Mouse (Mus musculus) intestine, embryonic 14.5 days (tissue): Measurements from ENCODE around the gene Gdf15. TPM values are rescaled to one million over a fixed set of nuclear protein-coding genes. Genes with fewer than 3 reads are reported as not detected.

Experiments
- ATAC-seq: fragments of 200-750 bp; cut with Nextera tagmentation; replicated peaks from 2 replicates; pipeline ENCODE4 v1.8.0; 2017; ENCODE audit warnings: low read depth, moderate number of reproducible peaks, moderate TSS enrichment, moderate library complexity; ENCODE audit not compliant: low FRiP score, low TSS enrichment
- DNase-seq: peaks from one replicate; pipeline ENCODE4 v3.0.0-alpha.2; 2018; ENCODE audit warnings: low spot score
- H3K27ac ChIP-seq: fragments of 300-500 bp; sonication (generic); 2 replicates; pipeline ENCODE4 v1.5.1; 2014; ENCODE audit warnings: low read depth, mild to moderate bottlenecking, control low read depth
- H3K27me3 ChIP-seq: fragments of 300-500 bp; sonication (generic); replicated peaks from 2 replicates; pipeline ENCODE4 v1.6.1; 2014; ENCODE audit warnings: low read length, control low read depth; ENCODE audit not compliant: control insufficient read depth, insufficient read depth
- H3K36me3 ChIP-seq: fragments of 300-500 bp; sonication (generic); 2 replicates; pipeline ENCODE4 v1.6.1; 2014; ENCODE audit warnings: low read length, control low read depth; ENCODE audit not compliant: control insufficient read depth, insufficient read depth
- H3K4me1 ChIP-seq: fragments of 300-500 bp; sonication (generic); replicated peaks from 2 replicates; pipeline ENCODE4 v1.6.1; 2014; ENCODE audit warnings: low read length, control low read depth, mixed read lengths; ENCODE audit not compliant: control insufficient read depth, insufficient read depth
- H3K4me2 ChIP-seq: fragments of 300-500 bp; sonication (generic); 2 replicates; pipeline ENCODE4 v1.6.1; 2014; ENCODE audit warnings: low read length
- H3K4me3 ChIP-seq: fragments of 300-500 bp; sonication (generic); 2 replicates; pipeline ENCODE4 v1.5.1; 2014; ENCODE audit warnings: low read depth, low read length, control low read depth, mixed read lengths
- H3K9ac ChIP-seq: fragments of 300-500 bp; sonication (generic); 2 replicates; pipeline ENCODE4 v1.6.1; 2014; ENCODE audit warnings: mild to moderate bottlenecking, low read length
- H3K9me3 ChIP-seq: fragments of 300-500 bp; sonication (generic); 2 replicates; pipeline ENCODE4 v1.6.1; 2016; ENCODE audit warnings: low read length, control low read depth; ENCODE audit not compliant: control insufficient read depth
- WGBS: fragments of 180-500 bp; shearing (Covaris S2); extraction: QIAGEN DNeasy Blood & Tissue Kit; methylation state at CpG from one replicate; pipeline ENCODE4 v1.1.7; 2014; 5-methylcytosine and 5-hydroxymethylcytosine counted together
- polyA plus RNA-seq: library from polyadenylated mRNA; unstranded; fragments of >200 nt; fragmentation: Nextera tagmentation; extraction: Ambion mirVana; gene quantifications from 2 replicates; pipeline ENCODE4 v1.2.1, GENCODE M21; 2014

Gene Gdf15
- polyA plus RNA-seq, 1 experiment from 2014 or later: 1.1 TPM

DNA sequence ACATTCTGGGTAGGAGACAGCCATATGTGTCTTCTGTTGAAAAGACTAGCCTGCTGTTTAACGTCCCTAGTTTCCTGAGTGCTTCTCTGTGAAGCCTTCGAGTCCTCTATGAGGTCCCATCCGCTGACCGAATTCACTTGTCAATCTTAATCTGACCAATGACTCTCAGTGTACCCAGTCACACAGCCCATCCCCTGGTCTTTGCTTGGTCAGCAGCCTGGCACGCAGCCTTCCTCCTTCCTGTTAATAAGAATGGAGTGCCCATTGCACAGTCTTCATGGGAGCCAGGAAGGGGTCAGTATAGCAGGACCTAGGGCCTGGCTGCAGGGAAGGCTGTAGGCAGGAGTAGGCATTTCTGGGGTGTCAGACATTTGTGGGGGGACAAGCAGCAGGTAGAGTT is 17.8 kb downstream of the Gdf15 start:
- no peak overlapping the region for H3K9ac ChIP-seq

DNA sequence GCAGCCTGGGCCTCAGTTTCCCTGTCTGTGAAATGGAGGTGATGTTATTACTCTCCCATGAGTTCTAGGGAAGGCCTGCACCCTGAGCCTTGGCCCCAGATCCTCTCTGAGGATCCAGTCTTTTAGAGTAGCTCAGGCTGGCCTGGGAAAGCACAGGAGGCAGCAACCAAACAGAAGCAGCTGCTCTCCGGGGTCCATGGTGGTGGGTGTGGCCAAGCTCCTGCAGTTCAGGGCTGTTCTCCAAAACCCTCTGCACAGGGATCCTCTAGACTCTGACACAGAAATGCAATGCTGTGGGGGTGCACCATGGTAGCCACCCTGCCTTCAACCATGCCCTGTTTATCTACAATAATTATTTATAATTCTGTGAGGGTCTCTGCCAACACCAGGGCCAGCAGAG is 18.5 kb downstream of the Gdf15 start:
- ATAC-seq (no peak), DNase-seq (no peak)
- Histone ChIP-seq H3K4me2 (no peak overlapping the region), H3K36me3 (no peaks in the 10 kb centered on the region), H3K27ac (peak overlapping the region; percentile 16; the same call in 1 of the 2 replicates), H3K9ac (no peak overlapping the region), H3K4me1 (peaks cover 22% of the 10 kb centered on the region; the same call in 1 of the 2 replicates), H3K27me3 (no peaks in the 10 kb centered on the region), H3K4me3 (no peak overlapping the region), H3K9me3 (no peaks in the 10 kb centered on the region)
- 5% methylated on average over 1 of the region's 1 CpGs for WGBS

More for the DNA sequence above, 17.8 kb downstream of the Gdf15 start:
- Histone ChIP-seq H3K27me3 (no peaks in the 10 kb centered on the region), H3K4me2 (no peak overlapping the region), H3K27ac (no peak overlapping the region; the same call in 1 of the 2 replicates), H3K36me3 (no peaks in the 10 kb centered on the region), H3K9me3 (no peaks in the 10 kb centered on the region), H3K4me1 (peaks cover 18% of the 10 kb centered on the region; the same call in 1 of the 2 replicates), H3K4me3 (no peak overlapping the region)
- no peak for DNase-seq
- WGBS: 73% methylated on average over 5 of the region's 5 CpGs
- no peak for ATAC-seq

DNA sequence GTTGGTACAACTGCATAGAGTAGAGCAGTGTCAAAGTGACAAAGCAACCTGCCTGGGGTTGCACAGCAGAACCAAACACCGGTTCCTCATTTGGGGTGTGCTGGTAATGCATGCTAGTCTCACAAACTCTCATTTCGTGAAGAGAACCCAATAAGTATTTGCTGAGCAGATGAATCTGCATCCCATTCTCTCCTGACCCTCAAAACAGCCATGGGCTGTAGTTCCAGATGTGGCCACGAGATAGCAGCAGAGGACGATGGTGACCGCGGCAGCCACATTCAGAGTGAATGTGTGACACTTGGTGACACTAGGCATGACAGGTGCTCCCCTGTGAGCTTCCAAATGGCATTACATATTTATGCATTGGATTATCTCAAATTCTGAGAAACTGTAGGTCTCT is 20.4 kb downstream of the Gdf15 start:
- DNase-seq (peak; percentile 96), ATAC-seq (no peak)
- Histone ChIP-seq H3K36me3 (no peaks in the 10 kb centered on the region), H3K4me1 (peaks cover 31% of the 10 kb centered on the region), H3K4me2 (peak overlapping the region; percentile 98), H3K4me3 (peak overlapping the region; percentile 48), H3K27me3 (no peaks in the 10 kb centered on the region), H3K27ac (peak overlapping the region; percentile 69), H3K9ac (peak overlapping the region; percentile 55), H3K9me3 (no peaks in the 10 kb centered on the region)
- WGBS: 0% methylated on average over 6 of the region's 6 CpGs

DNA sequence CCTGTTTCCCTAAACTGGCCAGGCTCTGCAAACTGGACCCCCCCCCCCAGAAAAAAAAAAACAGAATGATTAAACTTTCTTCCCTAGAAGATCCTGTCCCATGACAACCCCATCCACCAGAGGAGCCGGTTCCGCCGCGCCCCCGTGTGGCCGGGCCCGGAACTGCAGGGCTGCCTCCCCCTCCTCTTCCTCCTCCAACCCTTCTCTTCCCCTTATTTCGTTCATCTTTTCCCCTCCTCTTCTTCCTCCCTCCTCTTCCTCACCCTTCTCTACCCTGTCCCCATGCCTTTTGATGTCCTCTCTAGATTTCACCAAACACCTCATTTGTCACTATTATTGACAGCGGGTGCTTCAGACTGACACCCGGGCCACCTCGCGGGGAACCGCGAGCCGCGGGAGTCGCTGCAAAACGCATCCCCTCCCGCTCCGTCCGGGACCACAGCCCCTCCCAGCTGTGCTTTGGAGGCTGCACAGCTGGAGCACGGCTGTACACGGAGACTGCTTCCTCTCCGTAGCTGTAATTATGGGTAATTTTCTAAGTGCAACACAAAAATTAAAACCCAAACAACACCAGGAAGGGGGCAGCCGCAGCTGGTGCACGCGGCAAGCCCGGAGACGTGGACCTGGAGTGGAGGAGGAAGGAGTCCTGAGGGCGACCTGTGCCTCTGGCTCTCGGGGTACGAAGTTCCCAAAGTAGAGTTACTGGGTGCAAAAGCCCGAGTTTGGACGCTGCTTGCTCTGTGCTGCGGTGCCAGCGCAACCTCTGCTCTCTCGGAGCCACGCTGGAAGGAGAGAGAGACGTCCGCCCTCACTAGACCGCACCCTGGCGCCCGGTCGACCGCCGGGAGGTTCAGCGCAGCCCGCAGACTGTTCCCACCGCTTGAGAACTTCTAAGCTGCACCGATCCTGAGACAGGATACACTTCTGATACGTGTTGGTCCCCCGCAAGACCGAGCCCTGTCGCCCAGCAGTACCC is 21.2 kb downstream of the Gdf15 start:
- WGBS: under 1% methylated on average over 54 of the region's 54 CpGs
- Histone ChIP-seq H3K9ac (peak overlapping the region; percentile 55), H3K9me3 (no peaks in the 10 kb centered on the region), H3K27ac (peak overlapping the region; percentile 100), H3K27me3 (no peaks in the 10 kb centered on the region), H3K4me2 (peak overlapping the region; percentile 98), H3K36me3 (no peaks in the 10 kb centered on the region), H3K4me3 (peak overlapping the region; percentile 48), H3K4me1 (peaks cover 32% of the 10 kb centered on the region)
- DNase-seq (peak; percentile 94), ATAC-seq (no peak; the same call in 1 of the 2 replicates)

DNA sequence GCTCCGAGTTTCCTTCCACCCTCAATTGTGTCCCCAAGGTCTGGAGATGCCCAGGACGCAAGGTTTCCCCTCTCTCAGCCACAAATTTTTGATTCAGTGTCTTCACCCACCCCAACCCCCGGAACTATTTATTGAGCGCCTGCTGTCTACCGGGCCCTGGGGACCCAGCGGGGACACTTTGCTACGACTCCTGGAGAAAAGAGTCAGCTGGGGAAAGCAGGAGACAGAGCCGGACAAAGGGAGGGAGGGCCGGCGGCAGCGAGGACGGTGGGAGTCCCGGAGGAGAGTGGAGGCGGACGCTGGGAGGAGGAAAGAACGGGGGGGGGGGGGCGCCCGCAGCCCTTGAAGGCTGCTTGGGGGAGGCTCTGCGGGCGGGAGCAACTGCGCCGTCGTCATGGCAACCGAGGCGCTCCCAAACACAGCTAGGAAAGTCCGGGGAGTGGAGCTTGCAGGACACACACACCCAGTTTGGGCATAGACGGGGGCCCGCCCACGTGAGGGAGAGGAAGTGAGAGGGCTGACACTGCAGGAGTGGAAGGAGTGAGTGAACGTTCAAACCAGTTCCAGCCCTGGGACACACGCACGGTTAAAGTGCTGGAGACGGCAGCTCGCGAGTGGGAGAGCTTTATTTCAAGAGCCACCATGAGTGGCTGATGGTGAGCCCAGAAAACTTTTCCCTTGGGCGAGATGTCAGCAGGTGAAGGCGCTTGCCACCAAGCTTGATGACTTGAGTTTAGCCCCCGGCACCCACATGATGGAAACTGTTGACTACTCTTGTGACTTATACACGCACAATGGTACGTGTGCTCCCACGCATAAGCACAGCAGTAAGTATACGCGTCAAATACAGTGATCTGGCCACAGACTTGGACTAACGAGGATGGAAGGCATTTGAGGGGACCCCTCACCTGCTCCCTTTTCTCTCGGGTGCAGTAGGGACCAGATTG is 22.1 kb downstream of the Gdf15 start:
- Histone ChIP-seq H3K27me3 (no peaks in the 10 kb centered on the region), H3K4me3 (peak overlapping the region; percentile 48), H3K4me2 (peak overlapping the region; percentile 98), H3K27ac (peak overlapping the region; percentile 100), H3K36me3 (no peaks in the 10 kb centered on the region), H3K9ac (peak overlapping the region; percentile 84), H3K9me3 (no peaks in the 10 kb centered on the region), H3K4me1 (peaks cover 36% of the 10 kb centered on the region)
- WGBS: under 1% methylated on average over 41 of the region's 45 CpGs
- ATAC-seq (peak; percentile 72), DNase-seq (peak; percentile 92)

DNA sequence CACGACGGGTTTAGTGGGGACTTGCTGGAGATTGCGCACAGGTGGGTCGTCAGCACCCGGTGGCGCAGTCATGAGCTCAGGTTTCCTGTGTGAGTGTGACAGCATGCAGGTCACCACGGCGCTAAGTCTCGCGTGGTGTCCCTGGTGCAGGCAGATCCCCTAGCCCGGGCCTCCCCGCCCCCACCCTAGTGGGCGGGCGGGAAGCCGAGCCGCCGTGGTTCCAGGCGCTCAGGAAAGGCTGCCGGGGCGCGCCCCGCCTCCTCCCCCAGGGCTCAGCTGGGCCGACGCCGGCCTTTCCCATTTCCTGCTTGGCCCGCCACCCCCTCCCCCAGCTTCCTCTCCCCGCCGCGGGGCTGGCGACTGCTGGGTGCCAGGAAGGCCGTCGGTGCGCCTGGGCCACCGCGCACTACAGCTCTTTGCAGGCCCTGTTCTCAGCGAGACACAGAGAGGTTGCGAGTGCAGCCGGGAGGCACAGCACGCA is 22.8 kb downstream of the Gdf15 start:
- Histone ChIP-seq H3K4me2 (peak overlapping the region; percentile 98), H3K9ac (peak overlapping the region; percentile 84), H3K9me3 (no peaks in the 10 kb centered on the region), H3K4me1 (peaks cover 36% of the 10 kb centered on the region), H3K4me3 (peak overlapping the region; percentile 48), H3K36me3 (no peaks in the 10 kb centered on the region), H3K27me3 (no peaks in the 10 kb centered on the region), H3K27ac (peak overlapping the region; percentile 100)
- DNase-seq: peak; percentile 91
- peak; percentile 67 for ATAC-seq
- 2% methylated on average over 35 of the region's 39 CpGs for WGBS

DNA sequence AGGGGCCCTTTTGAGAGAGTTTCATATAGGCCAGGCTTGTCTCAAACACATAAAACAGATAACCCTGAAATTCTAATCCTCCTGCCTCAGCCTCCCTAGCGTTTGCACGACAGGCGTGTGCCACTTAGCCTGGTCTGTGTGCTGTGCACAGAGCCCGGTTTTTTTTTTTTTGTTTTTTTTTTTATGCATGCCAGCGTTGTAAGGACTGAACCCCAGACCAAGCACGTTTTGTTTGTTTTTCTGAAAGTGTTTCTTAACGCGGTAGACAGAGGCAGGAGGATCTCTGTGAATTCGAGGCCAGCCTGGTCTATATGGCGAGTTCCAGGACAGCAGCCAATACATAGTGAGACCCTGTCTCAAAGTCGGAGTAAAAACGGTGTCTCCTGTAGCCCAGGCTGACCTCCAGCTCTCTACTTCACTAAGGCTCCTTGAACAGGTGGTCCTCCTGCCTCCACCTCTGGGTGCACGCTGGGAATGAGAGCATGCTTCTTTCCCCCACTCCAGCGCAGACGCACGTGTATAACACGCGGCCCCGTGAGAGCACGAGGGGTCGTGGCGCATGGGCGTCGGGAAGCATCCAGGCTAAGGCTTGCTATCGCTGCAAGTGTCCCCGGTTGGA is 23.4 kb downstream of the Gdf15 start, which contains the start of gene Ssbp4:
Gene Ssbp4, minus strand, starts transcription at position 124 of the 619 bp plus-strand sequence.
- peaks cover 34% of the 10 kb centered on the region for H3K4me1 ChIP-seq
- peak within 1 kb of the TSS; percentile 78 for H3K4me3 ChIP-seq
- H3K36me3 ChIP-seq: no peaks in the 10 kb centered on the region
- H3K27me3 ChIP-seq: no peaks in the 10 kb centered on the region
- H3K27ac ChIP-seq: peak within 1 kb of the TSS; percentile 100
- H3K9me3 ChIP-seq: no peaks in the 10 kb centered on the region
- 6% methylated on average over 26 of the region's 26 CpGs for WGBS
- DNase-seq: no peak
- H3K9ac ChIP-seq: peak within 1 kb of the TSS; percentile 90
- H3K4me2 ChIP-seq: peak within 1 kb of the TSS; percentile 98
- ATAC-seq: peak; percentile 4; the same call in 1 of the 2 replicates
